Mouse (Mus musculus): ENCODE results near the gene Thbs3. TPM values are rescaled to one million over a fixed set of nuclear protein-coding genes. Genes with fewer than 3 reads are reported as not detected.

Gene Thbs3
- total RNA-seq, 1 experiment: 36.9 TPM

DNA sequence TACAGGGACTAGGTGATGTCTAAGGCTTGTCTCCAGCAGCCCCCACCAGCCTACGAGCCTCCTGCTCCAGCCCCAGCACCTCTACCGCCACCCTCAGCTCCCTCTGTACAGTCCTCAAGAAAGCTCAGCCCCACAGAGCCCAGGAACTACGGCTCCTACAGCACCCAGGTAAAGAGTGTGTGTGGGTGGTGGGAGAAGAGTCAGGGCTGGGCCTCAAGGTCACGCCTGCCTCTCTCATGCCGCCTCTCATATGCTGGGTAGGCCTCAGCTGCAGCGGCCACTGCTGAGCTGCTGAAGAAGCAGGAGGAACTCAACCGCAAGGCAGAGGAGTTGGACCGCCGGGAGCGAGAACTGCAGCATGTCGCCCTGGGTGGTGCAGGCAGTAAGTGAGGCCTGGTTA lies 35.9 kb upstream of the Thbs3 start:
- H3K9ac ChIP-seq (ENCODE audit: insufficient read depth, low read depth, low read length, poor library complexity, severe bottlenecking): peak overlapping the region; percentile 45; the same call in 1 of the 2 replicates
- no peak overlapping the region; a peak in 1 of 4 replicates for H3K4me3 ChIP-seq (ENCODE audit: insufficient read depth in 1 of 2, low read depth in 1 of 2, low read length in 2 of 2, poor library complexity in 1 of 2, severe bottlenecking in 1 of 2)
- H3K9me3 ChIP-seq (ENCODE audit: control insufficient read depth, insufficient read depth, low read depth, low read length): no peaks in the 10 kb centered on the region
- TF ChIP-seq MAFK (IDR thresholded peaks at IDR 0.05; ENCODE audit: insufficient read depth, low read depth, low read length): no peak
- TF ChIP-seq HCFC1 (IDR thresholded peaks at IDR 0.05; ENCODE audit: borderline replicate concordance, insufficient read depth, low read length): no peak
- peaks cover 4 to 6% of the 10 kb centered on the region in 2 experiments; a peak in 3 of 4 replicates for H3K4me1 ChIP-seq (ENCODE audit: control insufficient read depth in 2 of 2, insufficient read depth in 2 of 2, low read length in 2 of 2, poor library complexity in 1 of 2)
- no peak overlapping the region for H3K27ac ChIP-seq (ENCODE audit: insufficient read depth, low read depth, low read length, poor library complexity, severe bottlenecking)
- no peak for DNase-seq (ENCODE audit: low read depth, low spot score)
- in situ Hi-C loops (cut with MboI; ENCODE audit: low sequenced_read_pairs in 2 of 2, unreplicated experiment in 2 of 2): no loop called here
- peaks cover 42% of the 10 kb centered on the region for H3K36me3 ChIP-seq (ENCODE audit: control insufficient read depth, insufficient read depth, low read length, poor library complexity, severe bottlenecking)

DNA sequence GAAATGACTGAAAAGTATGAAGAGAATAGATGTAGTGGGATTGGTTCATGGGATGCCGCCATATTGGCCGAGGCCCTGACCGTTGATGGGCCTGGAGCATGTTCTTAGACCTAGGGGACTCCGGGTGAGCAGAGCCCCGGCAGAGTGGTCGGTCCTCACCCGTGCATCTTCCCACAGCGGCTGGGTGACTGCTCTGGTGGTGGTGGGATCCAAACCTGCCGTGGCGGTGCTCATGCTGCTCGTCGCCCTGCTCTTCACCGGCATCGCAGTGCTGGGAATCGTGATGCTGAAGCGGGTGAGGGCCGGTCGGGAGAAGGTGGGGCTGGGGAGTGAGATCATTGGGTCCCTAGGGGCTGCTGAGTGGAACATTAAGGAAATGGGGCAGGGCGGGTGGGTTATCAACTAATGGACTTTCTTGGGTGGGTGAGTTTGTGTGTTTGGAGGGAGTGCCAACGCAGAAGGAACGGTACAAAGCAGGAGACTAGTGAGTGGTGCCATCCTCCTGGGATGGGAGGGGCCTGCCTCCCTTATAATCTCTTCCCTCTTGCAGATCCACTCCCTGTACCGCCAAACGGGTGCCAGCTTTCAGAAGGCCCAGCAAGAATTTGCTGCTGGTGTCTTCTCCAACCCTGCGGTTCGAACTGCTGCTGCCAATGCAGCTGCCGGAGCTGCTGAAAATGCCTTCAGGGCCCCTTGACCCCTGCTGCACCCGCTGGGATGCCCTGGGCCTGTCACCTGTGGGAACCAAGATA lies 33.1 kb upstream of the Thbs3 start:
- TF ChIP-seq ZNF384 (IDR thresholded peaks at IDR 0.05; ENCODE audit: low read depth, low read length): no peak
- no peak for TF ChIP-seq HCFC1 (IDR thresholded peaks at IDR 0.05; ENCODE audit: borderline replicate concordance, insufficient read depth, low read length)
- TF ChIP-seq MAFK (IDR thresholded peaks at IDR 0.05; ENCODE audit: insufficient read depth, low read depth, low read length): no peak
- TF ChIP-seq CHD2 (IDR thresholded peaks at IDR 0.05; ENCODE audit: low read depth, low read length): no peak
- TF ChIP-seq ZC3H11A (IDR thresholded peaks at IDR 0.05; ENCODE audit: borderline replicate concordance, low read depth, low read length): no peak
- H3K27ac ChIP-seq (ENCODE audit: insufficient read depth, low read depth, low read length, poor library complexity, severe bottlenecking): no peak overlapping the region
- no peak for DNase-seq (ENCODE audit: low read depth, low spot score)
- H3K4me3 ChIP-seq (ENCODE audit: insufficient read depth in 1 of 2, low read depth in 1 of 2, low read length in 2 of 2, poor library complexity in 1 of 2, severe bottlenecking in 1 of 2): peak overlapping the region; percentile 35 to 45; a peak in 3 of 4 replicates
- peaks cover 6 to 16% of the 10 kb centered on the region in 2 experiments; a peak in 3 of 4 replicates for H3K4me1 ChIP-seq (ENCODE audit: control insufficient read depth in 2 of 2, insufficient read depth in 2 of 2, low read length in 2 of 2, poor library complexity in 1 of 2)
- no peaks in the 10 kb centered on the region for H3K9me3 ChIP-seq (ENCODE audit: control insufficient read depth, insufficient read depth, low read depth, low read length)
- H3K36me3 ChIP-seq (ENCODE audit: control insufficient read depth, insufficient read depth, low read length, poor library complexity, severe bottlenecking): peaks cover 19% of the 10 kb centered on the region
- in situ Hi-C loops (cut with MboI; ENCODE audit: low sequenced_read_pairs in 2 of 2, unreplicated experiment in 2 of 2): no loop called here
- H3K9ac ChIP-seq (ENCODE audit: insufficient read depth, low read depth, low read length, poor library complexity, severe bottlenecking): peak overlapping the region; percentile 35; the same call in 1 of the 2 replicates

DNA sequence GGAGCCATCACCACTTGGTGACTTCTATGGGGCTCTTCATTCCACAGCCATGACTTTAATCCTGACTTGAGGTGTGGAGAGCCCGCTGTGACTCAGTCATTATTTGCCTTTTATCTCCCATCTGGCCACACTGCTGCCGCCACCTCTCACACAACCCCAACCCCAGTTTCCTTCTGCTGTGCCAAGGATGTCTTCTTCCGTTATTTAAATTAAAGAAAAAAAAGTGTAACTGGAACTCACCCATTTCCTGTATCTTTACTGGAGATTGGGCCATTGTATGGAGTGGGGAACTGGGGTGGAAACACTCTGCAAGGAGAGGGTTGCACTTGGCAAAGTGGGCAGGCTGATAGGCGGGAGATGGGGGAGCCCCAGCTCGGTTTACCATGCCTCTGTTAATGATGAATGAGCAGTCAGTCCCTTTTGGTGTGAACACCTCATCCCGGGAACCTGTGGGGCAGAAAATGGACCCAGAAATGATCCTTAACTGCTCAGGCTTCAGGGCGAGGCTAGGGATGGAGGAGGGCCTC lies 32.4 kb upstream of the Thbs3 start:
- no peak for DNase-seq (ENCODE audit: low read depth, low spot score)
- H3K9ac ChIP-seq (ENCODE audit: insufficient read depth, low read depth, low read length, poor library complexity, severe bottlenecking): no peak overlapping the region
- no peaks in the 10 kb centered on the region for H3K9me3 ChIP-seq (ENCODE audit: control insufficient read depth, insufficient read depth, low read depth, low read length)
- no peak for TF ChIP-seq CHD2 (IDR thresholded peaks at IDR 0.05; ENCODE audit: low read depth, low read length)
- no peak for TF ChIP-seq ZC3H11A (IDR thresholded peaks at IDR 0.05; ENCODE audit: borderline replicate concordance, low read depth, low read length)
- TF ChIP-seq MAFK (IDR thresholded peaks at IDR 0.05; ENCODE audit: insufficient read depth, low read depth, low read length): no peak
- no peak for TF ChIP-seq ZNF384 (IDR thresholded peaks at IDR 0.05; ENCODE audit: low read depth, low read length)
- no peak for TF ChIP-seq HCFC1 (IDR thresholded peaks at IDR 0.05; ENCODE audit: borderline replicate concordance, insufficient read depth, low read length)
- H3K27ac ChIP-seq (ENCODE audit: insufficient read depth, low read depth, low read length, poor library complexity, severe bottlenecking): no peak overlapping the region
- H3K36me3 ChIP-seq (ENCODE audit: control insufficient read depth, insufficient read depth, low read length, poor library complexity, severe bottlenecking): peaks cover 19% of the 10 kb centered on the region
- peak overlapping the region in 1 of 2 experiments; percentile 83; a peak in 1 of 4 replicates for H3K4me3 ChIP-seq (ENCODE audit: insufficient read depth in 1 of 2, low read depth in 1 of 2, low read length in 2 of 2, poor library complexity in 1 of 2, severe bottlenecking in 1 of 2)
- in situ Hi-C loops (cut with MboI; ENCODE audit: low sequenced_read_pairs in 2 of 2, unreplicated experiment in 2 of 2): no loop called here
- peaks cover 6 to 22% of the 10 kb centered on the region in 2 experiments; a peak in 3 of 4 replicates for H3K4me1 ChIP-seq (ENCODE audit: control insufficient read depth in 2 of 2, insufficient read depth in 2 of 2, low read length in 2 of 2, poor library complexity in 1 of 2)

DNA sequence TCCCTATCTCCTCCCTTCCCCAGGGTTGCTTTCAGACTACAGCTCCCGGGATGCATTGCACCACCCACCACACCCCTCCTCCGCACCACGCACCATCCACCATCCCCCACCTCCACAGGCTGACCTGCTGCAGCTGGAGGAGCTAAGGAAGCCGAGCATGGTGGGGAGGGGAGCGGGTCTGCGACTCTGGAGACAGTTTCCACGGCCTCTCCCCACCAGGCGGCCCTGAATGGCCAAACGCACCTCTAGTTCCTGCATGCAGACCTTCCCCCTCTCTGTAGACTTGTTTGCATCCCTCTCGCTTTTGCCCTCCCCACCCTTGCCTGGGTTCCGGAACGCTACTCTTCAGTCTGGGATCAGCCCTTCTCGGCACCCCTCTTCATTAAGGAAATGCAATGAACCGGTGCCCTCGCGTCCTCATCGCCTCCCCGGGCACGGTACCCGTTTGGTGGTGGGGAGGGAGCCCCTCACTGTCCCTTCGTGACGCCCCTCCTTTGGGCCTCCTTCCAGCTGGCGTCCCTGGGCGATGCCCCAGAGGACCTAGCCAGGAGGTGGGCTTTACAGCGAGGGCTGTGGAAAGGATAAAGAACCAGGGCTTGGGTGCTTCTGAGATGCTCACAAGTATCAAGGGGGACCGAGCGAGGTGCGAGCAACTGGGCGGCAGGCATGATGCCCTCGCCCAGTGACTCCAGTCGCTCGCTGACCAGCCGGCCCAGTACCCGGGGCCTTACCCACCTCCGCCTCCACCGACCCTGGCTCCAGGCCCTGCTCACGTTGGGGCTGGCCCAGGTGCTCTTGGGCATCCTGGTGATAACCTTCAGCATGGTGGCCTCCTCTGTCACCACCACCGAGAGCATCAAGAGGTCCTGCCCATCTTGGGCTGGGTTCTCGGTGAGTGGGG lies 31.7 kb upstream of the Thbs3 start, which contains the start of gene Fam189b:
Gene Fam189b, plus strand, starts transcription at position 86 of the 901 bp plus-strand sequence.
- TF ChIP-seq MAFK (IDR thresholded peaks at IDR 0.05; ENCODE audit: insufficient read depth, low read depth, low read length) (no peak), HCFC1 (IDR thresholded peaks at IDR 0.05; ENCODE audit: borderline replicate concordance, insufficient read depth, low read length) (peak; percentile 89)
- H3K4me1 ChIP-seq (ENCODE audit: control insufficient read depth in 2 of 2, insufficient read depth in 2 of 2, low read length in 2 of 2, poor library complexity in 1 of 2): peaks cover 6 to 27% of the 10 kb centered on the region in 2 experiments; a peak in 3 of 4 replicates

More for the DNA sequence above, 31.7 kb upstream of the Thbs3 start, which contains the start of gene Fam189b:
- in situ Hi-C loops (cut with MboI; ENCODE audit: low sequenced_read_pairs in 2 of 2, unreplicated experiment in 2 of 2): no loop called here
- H3K36me3 ChIP-seq (ENCODE audit: control insufficient read depth, insufficient read depth, low read length, poor library complexity, severe bottlenecking): peaks cover 19% of the 10 kb centered on the region
- H3K9me3 ChIP-seq (ENCODE audit: control insufficient read depth, insufficient read depth, low read depth, low read length): no peaks in the 10 kb centered on the region
- no peak within 1 kb of the TSS for H3K27ac ChIP-seq (ENCODE audit: insufficient read depth, low read depth, low read length, poor library complexity, severe bottlenecking)
- DNase-seq (ENCODE audit: low read depth, low spot score): peak; percentile 77
- H3K9ac ChIP-seq (ENCODE audit: insufficient read depth, low read depth, low read length, poor library complexity, severe bottlenecking): peak within 1 kb of the TSS; percentile 79
- peak within 1 kb of the TSS; percentile 72 to 83 for H3K4me3 ChIP-seq (ENCODE audit: insufficient read depth in 1 of 2, low read depth in 1 of 2, low read length in 2 of 2, poor library complexity in 1 of 2, severe bottlenecking in 1 of 2)
